Mouse (Mus musculus) CH12.LX (cell line): Measurements from ENCODE around the gene Zmynd8. TPM values are rescaled to one million over a fixed set of nuclear protein-coding genes. Genes with fewer than 3 reads are reported as not detected.

Experiments
- DNase-seq: peaks from one replicate; pipeline ENCODE4 v3.0.0-alpha.2; 2013; ENCODE audit errors: extremely low read depth
- H3K27ac ChIP-seq: 2 replicates; pipeline ENCODE4 v1.5.1; 2012; ENCODE audit warnings: low read depth, mild to moderate bottlenecking, control low read depth, moderate library complexity; ENCODE audit not compliant: insufficient read depth
- H3K27me3 ChIP-seq: replicated peaks from 2 replicates; pipeline ENCODE3; 2012; ENCODE audit warnings: inconsistent platforms
- H3K36me3 ChIP-seq, 2 experiments: replicated peaks in 1 of 2; 2 replicates each; pipeline versions ENCODE3 to v1.6.1; 2012; ENCODE audit warnings: inconsistent platforms in 1 of 2, low read length in 1 of 2, mild to moderate bottlenecking in 1 of 2, mixed read lengths in 1 of 2, moderate library complexity in 1 of 2; ENCODE audit not compliant: control insufficient read depth in 1 of 2, insufficient read depth in 1 of 2
- H3K4me1 ChIP-seq, 2 experiments: 2 replicates each; pipeline ENCODE4 v1.6.1; 2012; ENCODE audit warnings: inconsistent platforms in 1 of 2, moderate library complexity in 1 of 2; ENCODE audit not compliant: insufficient read depth in 2 of 2, control insufficient read depth in 1 of 2
- H3K4me2 ChIP-seq: 2 replicates; pipeline ENCODE4 v1.6.1; 2012; ENCODE audit warnings: low read depth, mild to moderate bottlenecking, control low read depth; ENCODE audit not compliant: poor library complexity, insufficient read depth, severe bottlenecking
- H3K4me3 ChIP-seq, 3 experiments: fragments of 150-350 bp in 1 of 3; sonication (generic) in 1 of 3; replicated peaks in 1 of 3; 2 replicates each; pipeline versions ENCODE3 to v1.5.1; 2011 to 2012; ENCODE audit warnings: low read depth in 2 of 3, low read length in 2 of 3, mild to moderate bottlenecking in 2 of 3, moderate library complexity in 2 of 3, control low read depth in 1 of 3, improper control_type of control experiment in 1 of 3, inconsistent platforms in 1 of 3, mixed read lengths in 1 of 3; ENCODE audit not compliant: poor library complexity in 1 of 3
- H3K79me2 ChIP-seq: replicated peaks from 2 replicates; pipeline ENCODE4 v1.6.1; 2012; ENCODE audit warnings: mild to moderate bottlenecking, moderate library complexity; ENCODE audit not compliant: control insufficient read depth, poor library complexity, insufficient read depth, severe bottlenecking; ENCODE audit errors: extremely low read depth
- H3K9ac ChIP-seq: 2 replicates; pipeline ENCODE4 v1.6.1; 2012; ENCODE audit warnings: low read depth, mild to moderate bottlenecking, control low read depth, moderate library complexity; ENCODE audit not compliant: insufficient read depth
- H3K9me3 ChIP-seq: replicated peaks from 2 replicates; pipeline ENCODE3; 2012; ENCODE audit warnings: low read length, inconsistent platforms, mixed read lengths
- BHLHE40 ChIP-seq: IDR thresholded peaks from 2 replicates; pipeline ENCODE4 v1.6.1; 2011; ENCODE audit warnings: mild to moderate bottlenecking, low read depth, low read length, improper control_type of control experiment
- CHD2 ChIP-seq: IDR thresholded peaks from 2 replicates; pipeline ENCODE4 v1.6.1; 2011; ENCODE audit warnings: low read length, improper control_type of control experiment
- ELF1 ChIP-seq: IDR thresholded peaks from 2 replicates; pipeline ENCODE4 v1.6.1; 2014; ENCODE audit warnings: low read depth, mild to moderate bottlenecking, inconsistent platforms, low read length, improper control_type of control experiment
- ETS1 ChIP-seq: conservative IDR thresholded peaks from 2 replicates; pipeline ENCODE4 v1.6.1; 2012; ENCODE audit warnings: low read depth, mild to moderate bottlenecking, inconsistent platforms, low read length, improper control_type of control experiment, moderate library complexity
- GABPA ChIP-seq: IDR thresholded peaks from 2 replicates; pipeline ENCODE4 v1.6.1; 2012; ENCODE audit warnings: low read depth, low read length, improper control_type of control experiment, inconsistent platforms; ENCODE audit not compliant: insufficient replicate concordance
- MEF2A ChIP-seq: IDR thresholded peaks from 2 replicates; pipeline ENCODE4 v1.6.1; 2014; ENCODE audit warnings: low read depth, mild to moderate bottlenecking, inconsistent platforms, low read length, improper control_type of control experiment, borderline replicate concordance
- MYC ChIP-seq: IDR thresholded peaks from 2 replicates; pipeline ENCODE4 v1.6.1; 2011; ENCODE audit warnings: low read depth, mild to moderate bottlenecking, improper control_type of control experiment, low read length
- POLR2A ChIP-seq: IDR thresholded peaks from 2 replicates; pipeline ENCODE4 v1.6.1; 2011; ENCODE audit warnings: low read depth, mild to moderate bottlenecking, improper control_type of control experiment, low read length
- TBP ChIP-seq: conservative IDR thresholded peaks from 2 replicates; pipeline ENCODE4 v1.6.1; 2011; ENCODE audit warnings: low read depth, low read length, improper control_type of control experiment
- TCF12 ChIP-seq: IDR thresholded peaks from 2 replicates; pipeline ENCODE4 v1.6.1; 2014; ENCODE audit warnings: low read depth, mild to moderate bottlenecking, inconsistent platforms, low read length, improper control_type of control experiment
- UBTF ChIP-seq: IDR thresholded peaks from 2 replicates; pipeline ENCODE4 v1.6.1; 2012; ENCODE audit warnings: low read depth, mild to moderate bottlenecking, inconsistent platforms, low read length, improper control_type of control experiment, moderate library complexity
- ZNF384 ChIP-seq: IDR thresholded peaks from 2 replicates; pipeline ENCODE4 v1.6.1; 2012; ENCODE audit warnings: low read depth, low read length, improper control_type of control experiment, inconsistent platforms
- dilution Hi-C: fragments of 300-500 bp; cut with MboI; formaldehyde crosslinking; loops from 2 replicates; pipeline ENCODE4 v1.14.3; 2020; ENCODE audit warnings: low sequenced_read_pairs; ENCODE audit not compliant: extremely low pct_unique_long_range_greater_than_20kb, extremely low pct_ligation_motif_present
- in situ Hi-C: fragments of 300-500 bp; cut with MboI; formaldehyde crosslinking; loops from 3 replicates; pipeline ENCODE4 v1.14.3; 2019; ENCODE audit warnings: low sequenced_read_pairs, low pct_ligation_motif_present, low pct_unique_long_range_greater_than_20kb, mixed read lengths
- polyA plus RNA-seq: library from polyadenylated mRNA; unstranded; fragments of >175 nt; gene quantifications from 2 replicates; pipeline ENCODE4 v1.2.1, GENCODE M21; 2012; ENCODE audit warnings: low read depth; ENCODE audit not compliant: insufficient read length
- total RNA-seq, 2 experiments: library from RNA; depleted of rRNA; stranded (reverse); fragments of 300-350 nt in 1 of 2; fragments of >200 nt in 1 of 2; gene quantifications; 2 replicates each; pipeline ENCODE4 v1.2.3; 2012 to 2014

Gene Zmynd8
- total and polyA plus RNA-seq, 3 experiments: 33.6 to 84.5 (median 35.1) TPM

DNA sequence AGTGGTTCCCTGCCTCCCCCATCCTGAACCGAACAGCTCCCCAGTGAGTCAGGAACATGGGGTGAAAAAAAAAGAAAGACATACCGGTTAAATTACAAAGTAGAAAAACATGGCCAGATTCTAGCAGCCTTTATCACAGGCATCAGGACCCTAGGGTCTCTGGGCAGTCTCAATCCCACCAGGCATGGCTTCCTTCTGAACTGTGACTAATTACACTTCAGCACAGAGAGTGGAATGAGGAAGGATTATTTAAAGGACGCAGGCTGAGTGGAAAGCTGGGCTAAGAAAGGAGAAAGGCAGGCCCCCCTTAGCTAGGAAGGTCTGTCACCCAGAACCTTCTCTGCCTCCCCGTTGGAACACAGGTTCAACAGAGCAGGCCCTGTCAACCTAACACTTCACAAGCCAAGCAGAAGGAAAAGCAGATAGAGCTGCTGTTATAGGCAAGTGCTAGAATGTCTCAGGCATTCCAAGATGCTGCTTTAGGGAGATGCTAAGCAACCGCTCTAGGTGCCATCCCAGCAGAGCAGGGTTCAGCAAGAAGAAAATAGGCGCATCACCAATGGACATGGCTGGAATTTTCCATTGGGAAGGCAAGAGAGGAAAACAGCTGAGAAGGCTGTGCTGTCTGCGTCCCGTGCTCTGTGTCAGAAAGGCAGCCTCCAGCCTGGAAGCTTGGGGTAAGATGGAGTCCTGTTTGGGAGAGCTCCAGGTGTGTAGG, 22.5 kb downstream of the Zmynd8 start:
- H3K9ac ChIP-seq: no peak overlapping the region
- H3K9me3 ChIP-seq: no peaks in the 10 kb centered on the region
- H3K4me1 ChIP-seq: peaks cover 13 to 80% of the 10 kb centered on the region in 2 experiments
- H3K4me2 ChIP-seq: no peak overlapping the region
- H3K27ac ChIP-seq: no peak overlapping the region
- H3K27me3 ChIP-seq: no peaks in the 10 kb centered on the region
- no peak for DNase-seq
- no peak overlapping the region for H3K4me3 ChIP-seq
- peaks cover 97% of the 10 kb centered on the region for H3K79me2 ChIP-seq
- no peak for TF ChIP-seq ETS1
- 0 out of 2 replicates have a peak, but pooled peaks have one; percentile 5 for TF ChIP-seq POLR2A
- in situ Hi-C loops (no loop called here), dilution Hi-C loops (no loop called here)
- H3K36me3 ChIP-seq: peaks cover 46 to 89% of the 10 kb centered on the region in 2 experiments

DNA sequence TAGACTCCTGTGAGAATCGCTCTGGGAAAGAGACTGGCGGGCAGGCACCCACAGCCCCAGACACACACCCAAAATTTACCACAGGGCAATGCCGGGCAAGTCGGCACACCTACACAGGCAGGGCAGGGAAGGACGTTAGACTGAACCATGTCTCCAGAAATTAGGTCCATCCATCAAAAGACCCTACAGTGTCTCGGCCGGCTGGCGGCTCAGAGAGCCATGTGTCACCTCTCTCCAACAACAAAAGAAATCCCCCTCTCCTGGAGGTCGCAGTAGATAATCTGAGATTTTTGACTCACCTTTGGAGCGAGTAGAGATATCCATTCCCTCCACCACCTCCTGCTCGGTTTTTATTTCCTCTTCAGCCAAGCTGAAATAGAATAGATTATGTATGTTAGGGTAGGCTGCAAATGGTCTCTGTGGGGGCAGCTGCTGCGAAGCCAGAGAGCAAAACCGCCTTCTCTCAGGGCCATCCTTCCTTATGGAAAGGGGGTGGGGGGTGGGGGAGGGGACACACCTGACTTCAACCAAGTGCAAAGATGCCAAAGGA, 23.3 kb downstream of the Zmynd8 start:
- Histone ChIP-seq H3K36me3 (peaks cover 54 to 92% of the 10 kb centered on the region in 2 experiments), H3K4me3 (no peak overlapping the region), H3K4me2 (no peak overlapping the region), H3K9me3 (no peaks in the 10 kb centered on the region), H3K4me1 (peaks cover 13 to 77% of the 10 kb centered on the region in 2 experiments), H3K9ac (no peak overlapping the region), H3K79me2 (peaks cover 97% of the 10 kb centered on the region), H3K27ac (no peak overlapping the region), H3K27me3 (no peaks in the 10 kb centered on the region)
- TF ChIP-seq MYC (no peak), ETS1 (no peak), MEF2A (no peak), UBTF (no peak), POLR2A (no peak)
- in situ Hi-C loops: no loop called here
- dilution Hi-C loops: no loop called here
- DNase-seq: no peak

DNA sequence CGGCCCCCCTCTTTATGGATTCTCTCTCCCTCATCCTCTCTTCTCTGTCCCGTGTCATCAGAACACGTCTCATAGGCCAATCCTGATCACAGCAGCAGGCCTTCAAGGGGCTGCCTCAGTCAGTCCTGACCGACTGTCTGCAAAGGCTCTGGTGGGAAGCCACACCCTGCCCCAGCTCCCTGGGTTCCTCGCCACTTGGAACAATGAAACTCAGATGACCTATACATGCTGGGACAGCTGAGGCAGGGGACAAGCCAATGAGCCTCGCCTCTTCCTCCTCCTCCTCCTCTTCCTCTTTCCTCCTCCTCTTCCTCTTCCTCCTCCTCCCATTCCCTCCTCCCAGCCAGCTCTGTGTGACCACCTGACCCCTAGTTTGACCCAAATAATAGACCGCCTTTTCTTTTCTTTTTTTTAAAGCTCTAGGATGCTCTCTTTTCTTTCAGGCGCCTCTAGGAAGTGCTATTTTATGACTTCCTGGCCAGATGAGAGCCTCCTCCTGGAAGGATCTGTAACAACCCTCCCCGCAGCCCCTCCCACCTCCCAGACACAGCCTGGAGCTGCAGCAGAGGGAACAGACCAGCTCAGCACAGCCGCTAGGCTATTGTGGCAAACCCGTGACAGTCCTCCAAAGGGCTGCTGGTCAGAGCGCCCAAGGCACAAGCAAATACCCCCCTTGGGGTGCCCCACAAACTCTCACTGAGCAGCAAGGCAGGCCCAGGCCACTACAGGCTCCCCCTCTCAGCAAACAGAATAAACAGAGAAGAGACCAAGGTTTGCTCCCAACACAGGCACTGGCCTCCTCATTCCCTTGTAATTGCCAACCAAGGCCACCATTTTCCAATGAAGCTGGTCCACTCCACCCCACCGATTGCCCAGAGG, 24.1 kb downstream of the Zmynd8 start:
- DNase-seq: no peak
- Histone ChIP-seq H3K36me3 (peaks cover 58 to 92% of the 10 kb centered on the region in 2 experiments), H3K4me1 (peaks cover 13 to 76% of the 10 kb centered on the region in 2 experiments), H3K4me2 (no peak overlapping the region), H3K4me3 (no peak overlapping the region), H3K9me3 (no peaks in the 10 kb centered on the region), H3K27ac (peak overlapping the region; percentile 16; the same call in 1 of the 2 replicates), H3K27me3 (no peaks in the 10 kb centered on the region), H3K79me2 (peaks cover 97% of the 10 kb centered on the region), H3K9ac (no peak overlapping the region)
- dilution Hi-C loops: no loop called here
- in situ Hi-C loops: no loop called here
- TF ChIP-seq BHLHE40 (no peak), CHD2 (no peak), ELF1 (no peak), GABPA (no peak), TCF12 (no peak), TBP (no peak), ZNF384 (no peak)
